Mouse (Mus musculus): Measurements from ENCODE around the gene Ccdc153. TPM values are rescaled to one million over a fixed set of nuclear protein-coding genes. Genes with fewer than 3 reads are reported as not detected.

Gene Ccdc153
- polyA plus RNA-seq, 1 experiment from 2014 or later: not detected

GRCm38 (mm10) chr9:44234479-44235427 is 5.7 kb upstream of the Ccdc153 start:
- H3K4me1 ChIP-seq (ENCODE audit: control insufficient read depth, insufficient read depth, low read length): peaks cover 11% of the 10 kb centered on the region
- H3K27ac ChIP-seq (ENCODE audit: low read depth, low read length): no peak overlapping the region
- 26% methylated on average over 19 of the region's 19 CpGs for WGBS
- no peaks in the 10 kb centered on the region for H3K9me3 ChIP-seq (ENCODE audit: control insufficient read depth, low read length)
- H3K36me3 ChIP-seq (ENCODE audit: control insufficient read depth, insufficient read depth, low read length): no peaks in the 10 kb centered on the region
- H3K27me3 ChIP-seq (ENCODE audit: control insufficient read depth, insufficient read depth, low read length): no peaks in the 10 kb centered on the region
- DNase-seq (ENCODE audit: low spot score, missing footprints) (peak; percentile 93), ATAC-seq (ENCODE audit: low FRiP score) (peak; percentile 33; the same call in 1 of the 2 replicates)
- H3K4me2 ChIP-seq: peak overlapping the region; percentile 32; the same call in 1 of the 2 replicates
- H3K9ac ChIP-seq (ENCODE audit: low read length): 0 out of 2 replicates have a peak overlapping the region, but pooled peaks have one; percentile 34
- peak overlapping the region; percentile 93 for H3K4me3 ChIP-seq (ENCODE audit: low read depth, low read length)

GRCm38 (mm10) chr9:44236601-44237000 is 3.9 kb upstream of the Ccdc153 start:
- Histone ChIP-seq H3K4me1 (ENCODE audit: control insufficient read depth, insufficient read depth, low read length) (peaks cover 11% of the 10 kb centered on the region), H3K9ac (ENCODE audit: low read length) (no peak overlapping the region), H3K27me3 (ENCODE audit: control insufficient read depth, insufficient read depth, low read length) (no peaks in the 10 kb centered on the region), H3K9me3 (ENCODE audit: control insufficient read depth, low read length) (no peaks in the 10 kb centered on the region), H3K36me3 (ENCODE audit: control insufficient read depth, insufficient read depth, low read length) (no peaks in the 10 kb centered on the region), H3K4me3 (ENCODE audit: low read depth, low read length) (no peak overlapping the region), H3K27ac (ENCODE audit: low read depth, low read length) (no peak overlapping the region), H3K4me2 (no peak overlapping the region)
- ATAC-seq (ENCODE audit: low FRiP score) (no peak), DNase-seq (ENCODE audit: low spot score, missing footprints) (no peak)
- 65% methylated on average over 4 of the region's 4 CpGs for WGBS

GRCm38 (mm10) chr9:44237128-44237527 is 3.3 kb upstream of the Ccdc153 start:
- Histone ChIP-seq H3K4me2 (no peak overlapping the region), H3K36me3 (ENCODE audit: control insufficient read depth, insufficient read depth, low read length) (no peaks in the 10 kb centered on the region), H3K27me3 (ENCODE audit: control insufficient read depth, insufficient read depth, low read length) (no peaks in the 10 kb centered on the region), H3K27ac (ENCODE audit: low read depth, low read length) (no peak overlapping the region), H3K4me3 (ENCODE audit: low read depth, low read length) (no peak overlapping the region), H3K9ac (ENCODE audit: low read length) (no peak overlapping the region), H3K9me3 (ENCODE audit: control insufficient read depth, low read length) (no peaks in the 10 kb centered on the region), H3K4me1 (ENCODE audit: control insufficient read depth, insufficient read depth, low read length) (peaks cover 5% of the 10 kb centered on the region)
- no peak for ATAC-seq (ENCODE audit: low FRiP score)
- WGBS: 85% methylated on average over 4 of the region's 4 CpGs
- DNase-seq (ENCODE audit: low spot score, missing footprints): no peak

GRCm38 (mm10) chr9:44238501-44239190 is 1.8 kb upstream of the Ccdc153 start:
- Histone ChIP-seq H3K4me1 (ENCODE audit: control insufficient read depth, insufficient read depth, low read length) (no peaks in the 10 kb centered on the region), H3K9me3 (ENCODE audit: control insufficient read depth, low read length) (no peaks in the 10 kb centered on the region), H3K4me3 (ENCODE audit: low read depth, low read length) (no peak overlapping the region), H3K27ac (ENCODE audit: low read depth, low read length) (no peak overlapping the region), H3K9ac (ENCODE audit: low read length) (no peak overlapping the region), H3K36me3 (ENCODE audit: control insufficient read depth, insufficient read depth, low read length) (no peaks in the 10 kb centered on the region), H3K4me2 (no peak overlapping the region), H3K27me3 (ENCODE audit: control insufficient read depth, insufficient read depth, low read length) (no peaks in the 10 kb centered on the region)
- DNase-seq (ENCODE audit: low spot score, missing footprints): no peak
- ATAC-seq (ENCODE audit: low FRiP score): no peak
- 78% methylated on average over 17 of the region's 17 CpGs for WGBS

- Histone ChIP-seq H3K9ac (ENCODE audit: low read length) (no peak overlapping the region), H3K36me3 (ENCODE audit: control insufficient read depth, insufficient read depth, low read length) (no peaks in the 10 kb centered on the region), H3K27ac (ENCODE audit: low read depth, low read length) (no peak overlapping the region), H3K4me3 (ENCODE audit: low read depth, low read length) (no peak overlapping the region), H3K9me3 (ENCODE audit: control insufficient read depth, low read length) (no peaks in the 10 kb centered on the region), H3K4me2 (no peak overlapping the region), H3K27me3 (ENCODE audit: control insufficient read depth, insufficient read depth, low read length) (no peaks in the 10 kb centered on the region), H3K4me1 (ENCODE audit: control insufficient read depth, insufficient read depth, low read length) (no peaks in the 10 kb centered on the region)
- WGBS: 9% methylated on average over 5 of the region's 5 CpGs
- no peak for ATAC-seq (ENCODE audit: low FRiP score)
- DNase-seq (ENCODE audit: low spot score, missing footprints): peak; percentile 92
Measured at GRCm38 (mm10) chr9:44239447-44239846, 1.0 kb upstream of the Ccdc153 start.

- WGBS: 46% methylated on average over 5 of the region's 5 CpGs
- no peak for DNase-seq (ENCODE audit: low spot score, missing footprints)
Measured at GRCm38 (mm10) chr9:44240911-44241310, 435 bp downstream of the Ccdc153 start.

GRCm38 (mm10) chr9:44241418-44241817 is 942 bp downstream of the Ccdc153 start:
- Histone ChIP-seq H3K27me3 (ENCODE audit: control insufficient read depth, insufficient read depth, low read length) (no peaks in the 10 kb centered on the region), H3K4me2 (no peak overlapping the region), H3K9ac (ENCODE audit: low read length) (no peak overlapping the region), H3K4me1 (ENCODE audit: control insufficient read depth, insufficient read depth, low read length) (no peaks in the 10 kb centered on the region), H3K4me3 (ENCODE audit: low read depth, low read length) (no peak overlapping the region), H3K27ac (ENCODE audit: low read depth, low read length) (no peak overlapping the region), H3K36me3 (ENCODE audit: control insufficient read depth, insufficient read depth, low read length) (no peaks in the 10 kb centered on the region), H3K9me3 (ENCODE audit: control insufficient read depth, low read length) (no peaks in the 10 kb centered on the region)
- DNase-seq (ENCODE audit: low spot score, missing footprints): no peak
- WGBS: 73% methylated on average over 9 of the region's 9 CpGs
- ATAC-seq (ENCODE audit: low FRiP score): no peak

More at GRCm38 (mm10) chr9:44240911-44241310, 435 bp downstream of the Ccdc153 start:
- Histone ChIP-seq H3K4me3 (ENCODE audit: low read depth, low read length) (no peak overlapping the region), H3K9ac (ENCODE audit: low read length) (no peak overlapping the region), H3K4me1 (ENCODE audit: control insufficient read depth, insufficient read depth, low read length) (no peaks in the 10 kb centered on the region), H3K9me3 (ENCODE audit: control insufficient read depth, low read length) (no peaks in the 10 kb centered on the region), H3K27me3 (ENCODE audit: control insufficient read depth, insufficient read depth, low read length) (no peaks in the 10 kb centered on the region), H3K4me2 (no peak overlapping the region), H3K27ac (ENCODE audit: low read depth, low read length) (no peak overlapping the region), H3K36me3 (ENCODE audit: control insufficient read depth, insufficient read depth, low read length) (no peaks in the 10 kb centered on the region)
- ATAC-seq (ENCODE audit: low FRiP score): no peak

- 73% methylated on average over 2 of the region's 2 CpGs for WGBS
- ATAC-seq (ENCODE audit: low FRiP score): no peak
Measured at GRCm38 (mm10) chr9:44243621-44244020, 3.1 kb downstream of the Ccdc153 start.

GRCm38 (mm10) chr9:44247907-44248306 is 7.4 kb downstream of the Ccdc153 start:
- H3K9ac ChIP-seq (ENCODE audit: low read length): no peak overlapping the region
- no peak overlapping the region for H3K4me2 ChIP-seq
- H3K4me3 ChIP-seq (ENCODE audit: low read depth, low read length): no peak overlapping the region
- H3K27ac ChIP-seq (ENCODE audit: low read depth, low read length): no peak overlapping the region
- no peaks in the 10 kb centered on the region for H3K9me3 ChIP-seq (ENCODE audit: control insufficient read depth, low read length)
- WGBS: 87% methylated on average over 6 of the region's 6 CpGs
- peaks cover 3% of the 10 kb centered on the region; the same call in 1 of the 2 replicates for H3K4me1 ChIP-seq (ENCODE audit: control insufficient read depth, insufficient read depth, low read length)
- DNase-seq (ENCODE audit: low spot score, missing footprints): no peak
- no peaks in the 10 kb centered on the region; the same call in 1 of the 2 replicates for H3K27me3 ChIP-seq (ENCODE audit: control insufficient read depth, insufficient read depth, low read length)
- H3K36me3 ChIP-seq (ENCODE audit: control insufficient read depth, insufficient read depth, low read length): no peaks in the 10 kb centered on the region
- no peak for ATAC-seq (ENCODE audit: low FRiP score)

More at GRCm38 (mm10) chr9:44243621-44244020, 3.1 kb downstream of the Ccdc153 start:
- no peaks in the 10 kb centered on the region for H3K4me1 ChIP-seq (ENCODE audit: control insufficient read depth, insufficient read depth, low read length)
- DNase-seq (ENCODE audit: low spot score, missing footprints): no peak
- no peak overlapping the region for H3K4me2 ChIP-seq
- H3K9me3 ChIP-seq (ENCODE audit: control insufficient read depth, low read length): no peaks in the 10 kb centered on the region
- no peaks in the 10 kb centered on the region for H3K27me3 ChIP-seq (ENCODE audit: control insufficient read depth, insufficient read depth, low read length)
- no peak overlapping the region for H3K4me3 ChIP-seq (ENCODE audit: low read depth, low read length)
- H3K9ac ChIP-seq (ENCODE audit: low read length): no peak overlapping the region
- H3K36me3 ChIP-seq (ENCODE audit: control insufficient read depth, insufficient read depth, low read length): no peaks in the 10 kb centered on the region
- H3K27ac ChIP-seq (ENCODE audit: low read depth, low read length): no peak overlapping the region
